Mouse (Mus musculus) embryonic facial prominence, embryonic 10.5 days (tissue): ENCODE data around the gene Il12rb2. TPM values are rescaled to one million over a fixed set of nuclear protein-coding genes. Genes with fewer than 3 reads are reported as not detected.

Source experiments
- polyA plus RNA-seq: library from polyadenylated mRNA; unstranded; fragments of >200 nt; fragmentation: Nextera tagmentation; extraction: Ambion mirVana; gene quantifications from 2 replicates; pipeline ENCODE4 v1.2.1, GENCODE M21; 2016

The Il12rb2 gene
- polyA plus RNA-seq, 1 experiment from 2014 or later, result 0.12 TPM

Other genes with a start within 250 kb of the Il12rb2 start
- 503 and 518 TPM in 2 replicates for gene Serbp1, start 138.0 kb downstream of the Il12rb2 start, polyA plus RNA-seq
- not detected in 2 replicates for gene Il23r, start 115.7 kb upstream of the Il12rb2 start, polyA plus RNA-seq
- 6.7 and 9.8 TPM in 2 replicates for gene Tacstd2, start 159.6 kb upstream of the Il12rb2 start, polyA plus RNA-seq